Mouse (Mus musculus): ENCODE measurements around the gene Tm6sf2.
A peak's percentile ranks its signal among the peaks of the same experiment; 100 is the strongest.
"Not testable (repeated sequence)": the region's sequence is repeated elsewhere in the genome, so short reads cannot be mapped to it uniquely, and the experiment has no call there.

Gene Tm6sf2

DNA sequence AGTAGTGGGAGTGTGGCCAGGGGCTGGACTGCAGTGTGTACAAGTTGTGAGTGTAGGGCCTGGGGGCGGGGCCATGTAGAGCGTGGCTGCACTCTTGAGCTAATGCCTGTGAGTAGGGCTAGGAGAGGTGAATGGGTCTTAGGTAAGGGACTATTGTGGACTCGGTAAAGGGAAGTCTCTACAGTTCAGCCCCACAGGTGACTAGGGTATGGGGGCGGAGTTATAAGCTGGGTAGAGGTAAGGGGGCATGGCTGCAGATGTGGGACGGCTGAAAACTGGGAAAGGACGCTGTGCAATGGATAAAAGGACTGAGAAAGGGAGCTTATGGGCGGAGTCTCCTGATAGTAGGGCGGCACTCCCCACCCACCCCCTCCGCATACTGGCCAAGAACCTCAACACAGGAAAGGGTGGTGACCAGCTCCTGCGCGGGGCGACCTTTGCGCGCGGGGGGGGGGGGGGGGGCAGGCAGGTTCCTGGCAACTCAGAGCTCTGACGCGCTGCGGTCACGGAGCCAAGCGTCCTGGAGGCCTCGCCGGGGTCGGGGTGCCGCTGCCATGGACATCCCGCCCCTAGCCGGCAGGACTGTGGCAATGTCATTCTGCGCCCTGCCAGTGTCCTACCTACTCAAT is at the start of gene Tm6sf2:
Tm6sf2 (plus strand) TSS at position 484 of the 629 bp plus-strand sequence.
- peak; percentile 22 for DNase-seq (ENCODE audit: low spot score)

DNA sequence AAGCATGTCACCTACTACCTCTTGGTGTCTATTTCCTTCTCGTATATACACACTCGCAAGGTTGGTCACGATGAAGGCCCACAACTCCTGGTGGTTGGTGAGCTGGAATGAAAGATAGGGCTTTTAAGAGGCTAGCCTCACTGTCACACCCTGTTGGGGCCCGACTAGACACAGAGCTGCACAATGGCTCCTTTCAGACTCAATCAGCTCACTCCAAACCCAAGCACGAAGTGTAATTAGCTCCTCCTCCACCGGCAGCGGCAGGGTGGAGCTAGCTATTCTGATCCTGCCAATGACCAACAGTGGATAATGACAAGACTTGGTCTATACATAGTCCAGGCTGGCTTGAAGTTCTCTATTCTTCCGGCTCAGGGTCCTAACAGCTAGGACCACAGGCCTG is 49.1 kb upstream of the Tm6sf2 start:
- no peak for DNase-seq (ENCODE audit: low spot score)

DNA sequence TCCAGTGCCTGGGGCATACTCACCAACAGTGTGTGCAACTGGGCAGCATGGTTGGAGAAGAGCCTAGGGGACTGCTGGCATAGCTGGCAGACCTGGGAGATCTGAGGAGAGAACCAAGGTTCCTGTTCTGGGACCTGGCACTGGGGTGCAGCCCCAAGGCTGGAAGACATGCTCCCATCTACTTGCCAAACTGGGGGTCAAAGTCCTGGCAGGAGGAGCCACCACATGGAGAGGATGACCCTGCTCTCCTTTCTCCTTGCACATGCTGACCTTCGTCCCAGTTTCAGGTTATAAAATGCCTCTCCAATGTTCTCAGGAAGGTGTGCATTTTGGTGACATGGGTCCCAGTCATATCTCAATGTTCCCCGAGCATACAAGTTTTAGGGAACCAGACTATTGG is 46.6 kb upstream of the Tm6sf2 start:
- DNase-seq (ENCODE audit: low spot score) = no peak

DNA sequence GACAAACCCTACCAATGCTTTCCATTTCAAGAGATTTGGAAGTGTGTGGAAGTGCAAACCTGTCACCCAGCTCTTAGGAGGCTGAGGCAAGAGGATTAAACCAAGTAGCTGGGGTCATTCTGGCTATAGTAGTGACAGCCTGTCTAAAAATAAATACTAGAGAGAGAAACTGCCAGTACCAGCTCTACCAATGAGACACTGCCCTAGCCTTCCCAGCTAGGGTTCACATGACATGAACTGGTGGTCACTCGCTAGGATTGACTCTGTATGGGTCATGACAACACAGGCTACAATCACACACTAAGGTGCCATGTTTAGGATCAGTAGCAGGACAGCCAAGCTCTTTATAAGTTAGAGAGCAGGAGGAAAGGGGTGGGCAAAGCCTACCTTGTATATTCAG is 42.5 kb upstream of the Tm6sf2 start:
- no peak for DNase-seq (ENCODE audit: low spot score)

DNA sequence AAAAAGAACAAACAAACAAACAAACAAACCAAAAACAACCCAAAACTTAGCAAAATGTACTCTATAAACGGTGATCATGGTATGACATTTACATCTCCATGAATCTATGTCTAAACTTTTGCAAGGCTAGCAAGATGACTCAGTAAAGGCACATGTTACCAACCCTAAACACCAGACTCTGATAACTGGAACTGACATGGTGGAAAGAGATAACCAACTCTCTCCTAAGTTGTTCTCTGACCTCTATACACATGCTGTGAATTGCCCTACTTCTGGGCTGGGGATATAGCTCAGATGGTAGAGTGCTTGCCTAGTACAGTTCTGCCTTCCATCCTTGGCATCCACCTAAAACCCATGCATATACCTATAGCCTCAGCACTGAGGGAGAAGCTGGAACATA is 34.7 kb upstream of the Tm6sf2 start:
- DNase-seq (ENCODE audit: low spot score) = no peak

DNA sequence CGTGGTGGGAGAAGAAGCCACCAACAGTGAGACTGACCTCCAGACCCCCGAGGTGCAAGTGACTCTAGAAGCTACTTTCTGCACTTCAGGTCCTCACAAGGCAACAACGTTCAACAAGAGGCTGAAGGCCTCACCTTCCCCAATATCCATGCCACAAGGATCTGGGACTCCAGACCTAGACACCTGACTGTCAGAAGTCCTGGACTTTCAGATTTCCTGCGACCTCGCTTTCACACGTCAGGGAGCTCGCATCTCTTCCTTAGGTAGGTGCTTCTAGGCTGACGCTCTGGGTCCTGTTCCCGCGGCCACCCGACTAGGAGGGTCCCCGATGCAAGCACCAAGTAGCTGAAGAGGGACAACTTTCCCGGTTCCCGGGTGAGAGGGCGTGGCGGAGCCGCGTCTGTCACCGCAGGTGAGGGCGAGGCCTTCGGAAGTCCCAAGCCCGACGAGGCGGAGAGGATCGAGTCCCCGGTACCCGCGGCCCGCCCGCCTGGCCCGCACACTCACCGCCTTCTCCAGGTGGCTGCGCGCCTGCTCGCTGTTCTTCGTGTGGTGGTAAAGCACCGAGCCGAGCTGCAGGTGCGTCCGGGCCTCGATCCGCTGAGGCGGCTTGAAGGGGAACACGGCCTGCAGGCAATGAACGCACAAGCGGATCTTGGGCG is 30.7 kb upstream of the Tm6sf2 start:
- no peak for DNase-seq (ENCODE audit: low spot score)

DNA sequence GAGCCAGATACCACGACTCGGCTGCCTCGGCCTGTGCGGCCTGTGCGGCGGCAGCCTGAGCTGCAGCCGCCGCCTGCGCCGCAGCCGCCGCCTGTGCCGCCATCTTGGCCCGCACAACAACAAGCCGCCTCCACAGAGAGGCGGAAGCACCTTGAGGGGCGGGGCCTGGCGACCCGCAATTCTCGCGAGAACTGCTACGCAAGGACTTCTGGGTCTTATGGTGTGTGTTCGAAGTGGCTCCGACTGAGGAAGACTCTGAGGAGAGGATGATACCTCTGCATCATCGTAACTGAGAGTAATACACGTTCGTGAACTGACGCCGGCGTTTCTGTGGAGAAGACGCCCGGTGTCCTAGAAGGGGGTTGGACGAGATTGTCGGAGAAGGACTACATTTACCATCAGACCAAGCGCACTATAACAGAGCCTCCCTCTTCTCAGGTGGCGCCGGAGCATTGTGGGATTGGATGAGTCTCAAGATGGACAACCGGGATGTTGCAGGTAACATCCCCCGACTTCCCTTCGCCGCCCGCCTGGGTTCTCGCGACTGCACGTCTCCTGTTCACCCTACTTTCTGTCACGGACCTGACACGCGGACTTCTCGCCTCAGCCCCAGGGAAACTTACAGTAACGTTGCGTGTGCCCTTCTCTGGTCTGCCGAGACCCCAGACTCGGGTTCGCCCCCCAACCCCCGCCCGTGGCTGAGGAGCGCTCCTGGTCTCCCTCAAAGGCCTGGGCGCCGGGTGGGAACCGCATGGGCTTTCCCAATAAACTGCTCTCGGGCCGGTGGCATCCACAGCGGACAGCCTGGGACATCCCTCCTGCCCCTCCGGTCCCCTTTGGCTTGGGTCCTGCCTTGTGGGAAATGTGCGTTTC is 29.9 kb upstream of the Tm6sf2 start, which contains the start of the genes Mau2 and Sugp1:
Mau2 (minus strand) TSS at position 152 of the 873 bp plus-strand sequence.
Sugp1 (plus strand) TSS at position 231 of the 873 bp plus-strand sequence.
- DNase-seq (ENCODE audit: low spot score) = peak; percentile 92

DNA sequence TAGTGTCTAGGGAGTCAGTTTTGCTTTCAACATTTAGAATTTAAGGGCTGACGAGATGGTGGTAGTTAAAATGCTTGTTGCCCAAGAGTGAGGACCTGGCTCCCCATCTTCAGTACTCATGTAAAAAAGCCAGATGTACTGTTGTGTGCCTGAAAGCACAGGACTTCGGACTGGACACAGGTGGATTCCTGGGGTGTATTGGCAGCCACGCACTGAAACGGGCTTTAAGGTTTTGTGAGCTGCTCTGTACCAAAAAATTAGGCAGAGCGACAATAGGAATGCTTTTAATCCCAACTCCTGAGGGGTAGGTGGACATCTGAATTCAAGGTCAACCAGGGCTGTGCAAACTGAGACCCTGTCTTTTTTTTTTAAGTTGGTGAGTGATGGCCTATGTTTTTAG is 28.7 kb upstream of the Tm6sf2 start:
- DNase-seq (ENCODE audit: low spot score) = no peak

DNA sequence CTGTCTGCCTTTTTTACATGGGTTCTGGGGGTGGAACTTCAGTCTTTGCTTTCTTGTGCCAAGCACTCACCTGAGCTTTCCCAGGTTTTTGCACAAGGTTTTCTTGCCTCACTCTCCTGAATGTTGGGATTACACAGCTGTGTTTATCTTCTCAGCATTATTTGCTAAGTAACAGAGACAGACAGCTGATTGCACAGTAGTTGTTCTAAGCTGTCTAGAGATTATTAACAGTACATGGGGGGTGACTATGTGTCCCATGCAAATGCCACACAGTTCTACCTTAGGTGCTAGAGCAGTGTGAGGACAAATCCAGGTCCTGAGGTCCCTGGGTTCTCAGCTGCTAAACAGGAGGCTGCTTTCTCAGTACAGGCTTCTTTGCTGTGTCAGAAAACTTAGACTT is 23.1 kb upstream of the Tm6sf2 start:
- no peak for DNase-seq (ENCODE audit: low spot score)

DNA sequence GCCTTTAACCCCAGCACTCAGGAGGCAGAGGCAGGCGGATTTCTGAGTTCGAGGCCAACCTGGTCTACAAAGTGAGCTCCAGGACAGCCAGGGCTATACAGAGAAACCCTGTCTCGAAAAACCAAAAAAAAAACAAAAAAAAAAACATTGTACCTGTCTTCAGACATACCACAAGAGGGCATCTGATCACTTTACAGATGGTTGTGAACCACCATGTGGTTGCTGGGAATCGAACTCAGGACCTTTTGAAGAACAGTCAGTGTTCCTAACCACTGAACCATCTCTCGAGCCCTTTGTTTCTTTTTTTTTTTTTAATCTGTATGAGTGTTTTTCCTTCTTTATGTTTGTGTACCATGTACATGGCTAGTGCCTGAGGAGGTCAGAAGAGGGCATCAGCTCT is 22.3 kb upstream of the Tm6sf2 start:
- DNase-seq (ENCODE audit: low spot score) = not testable (repeated sequence)

DNA sequence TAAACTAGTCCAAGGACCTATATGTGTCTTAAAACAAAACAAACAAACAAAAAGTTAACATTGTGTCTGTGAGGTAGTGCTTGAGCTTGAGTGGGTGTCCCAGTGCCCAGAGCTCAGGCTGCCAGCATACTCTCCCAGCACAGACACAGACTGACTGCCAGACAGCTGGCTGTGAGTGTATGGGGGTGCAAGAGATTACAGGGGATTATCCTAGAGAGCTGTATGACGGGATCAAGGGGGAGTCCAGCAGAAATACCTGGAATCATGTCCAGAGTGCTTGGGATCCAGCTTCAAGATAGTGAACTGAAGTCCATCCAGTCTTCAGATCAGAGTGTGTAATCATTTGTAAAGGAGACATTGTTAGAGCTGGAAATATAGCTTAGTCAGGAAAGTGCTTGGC is 15.0 kb upstream of the Tm6sf2 start:
- no peak for DNase-seq (ENCODE audit: low spot score)

DNA sequence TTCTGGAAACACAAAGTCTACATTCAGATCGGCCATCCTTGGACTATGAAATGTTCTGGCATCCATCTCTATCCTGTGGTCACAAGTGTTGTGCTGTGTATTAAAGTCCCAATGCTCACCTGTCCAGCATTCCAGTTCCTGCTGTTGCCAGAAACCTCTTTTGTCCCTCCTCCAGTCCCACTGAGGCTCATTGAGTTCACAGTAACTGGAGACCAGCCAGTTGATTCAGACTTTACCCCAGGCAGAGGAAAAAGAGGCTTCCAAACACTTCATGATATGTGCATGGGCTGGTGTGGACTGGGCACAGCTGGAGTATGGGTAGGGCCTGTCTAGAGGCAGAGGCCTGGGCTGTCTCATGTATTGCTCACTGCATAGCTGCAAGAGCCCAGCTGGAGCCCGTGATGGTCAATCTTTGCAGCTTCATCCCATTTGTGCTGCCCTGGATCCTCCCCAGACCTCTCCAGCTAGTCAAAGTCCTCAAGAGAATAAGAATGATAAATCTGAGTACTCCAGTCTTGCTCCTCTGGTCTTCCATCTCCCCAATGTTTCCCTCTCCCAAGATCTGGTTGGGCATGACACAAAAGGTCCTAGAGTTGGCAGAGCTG is 786 bp upstream of the Tm6sf2 start:
- DNase-seq (ENCODE audit: low spot score) = no peak

DNA sequence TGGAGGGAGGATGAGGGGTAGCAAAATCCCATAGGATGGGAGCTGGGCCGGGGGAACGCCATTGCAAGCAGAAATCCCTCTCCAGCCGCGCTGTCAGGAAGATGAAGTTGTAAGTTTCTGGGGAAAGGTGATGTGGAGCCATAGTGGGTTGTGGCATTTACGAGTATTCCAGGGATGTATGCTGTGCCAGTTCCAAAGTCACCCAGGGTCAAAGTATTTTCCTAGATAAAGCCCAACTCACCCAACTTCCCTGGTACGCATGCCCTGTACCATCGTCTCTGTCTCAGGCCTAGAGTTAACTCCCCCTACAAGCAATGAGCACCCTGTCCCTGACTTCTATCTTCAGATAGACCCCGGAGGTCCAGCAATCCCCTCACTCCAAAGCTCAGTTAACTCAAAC is 396 bp downstream of the Tm6sf2 start:
- DNase-seq (ENCODE audit: low spot score) = no peak

DNA sequence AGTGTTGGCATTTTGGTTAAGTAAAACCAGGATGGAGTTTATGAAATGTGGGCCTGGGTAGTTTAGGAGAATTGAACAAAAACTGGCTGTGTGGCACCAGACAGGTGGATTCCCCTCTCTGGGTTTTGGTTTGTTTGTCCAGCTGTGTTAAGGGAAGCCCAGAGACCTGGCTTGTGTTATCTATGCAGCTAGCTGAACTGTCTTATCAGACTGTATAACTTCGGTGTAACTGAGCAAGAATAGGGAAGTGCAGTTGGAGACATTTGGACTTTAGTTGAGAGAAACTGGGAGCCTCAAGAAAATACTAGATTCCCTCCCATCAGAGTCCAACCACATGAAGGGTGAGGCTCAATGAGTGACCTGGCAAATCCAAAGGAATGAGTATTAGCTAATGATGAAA is 958 bp downstream of the Tm6sf2 start:
- no peak for DNase-seq (ENCODE audit: low spot score)

DNA sequence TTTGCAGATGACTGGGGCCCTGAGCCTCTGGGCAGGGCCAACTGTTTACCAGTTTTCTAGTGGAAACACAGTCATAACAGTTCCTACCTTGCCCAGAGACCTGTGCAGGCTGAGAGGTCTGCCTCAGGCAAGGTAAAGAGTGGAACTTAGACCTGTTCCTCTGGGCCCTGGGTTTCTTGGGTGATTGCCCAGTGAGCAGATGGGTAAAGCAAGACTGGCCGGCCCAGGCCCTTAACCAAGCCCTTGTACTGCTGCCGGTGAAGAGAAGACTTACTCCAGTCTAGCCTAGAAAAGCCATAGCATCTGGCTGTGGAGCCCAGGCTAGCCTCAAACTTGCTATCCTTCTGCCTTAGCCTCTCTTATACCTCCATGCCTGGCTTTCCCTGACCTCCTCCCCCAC is 9.3 kb downstream of the Tm6sf2 start:
- no peak for DNase-seq (ENCODE audit: low spot score)

DNA sequence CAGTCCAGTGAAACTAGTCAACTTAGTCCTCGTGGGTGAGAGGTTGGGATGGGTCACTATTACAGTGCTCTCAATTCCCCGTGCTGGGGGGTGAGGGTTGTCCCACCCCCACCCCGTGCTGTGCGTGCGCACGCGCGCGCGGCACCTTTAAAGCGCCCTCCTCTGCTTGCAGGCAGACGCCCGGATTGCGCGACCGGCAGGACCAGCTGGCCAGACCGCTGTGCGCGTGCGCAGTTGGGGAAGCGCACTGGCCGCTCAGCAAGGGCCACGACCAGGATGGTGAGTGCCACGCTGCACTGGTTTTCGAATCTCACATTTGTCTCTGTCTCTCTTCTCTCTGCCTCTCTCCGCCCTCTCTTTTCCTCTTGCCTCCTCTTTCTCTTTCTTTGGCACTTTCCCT is 10.6 kb downstream of the Tm6sf2 start, which contains the start of gene Hapln4:
Hapln4 (plus strand) TSS at position 173 of the 400 bp plus-strand sequence.
- DNase-seq (ENCODE audit: low spot score) = no peak

DNA sequence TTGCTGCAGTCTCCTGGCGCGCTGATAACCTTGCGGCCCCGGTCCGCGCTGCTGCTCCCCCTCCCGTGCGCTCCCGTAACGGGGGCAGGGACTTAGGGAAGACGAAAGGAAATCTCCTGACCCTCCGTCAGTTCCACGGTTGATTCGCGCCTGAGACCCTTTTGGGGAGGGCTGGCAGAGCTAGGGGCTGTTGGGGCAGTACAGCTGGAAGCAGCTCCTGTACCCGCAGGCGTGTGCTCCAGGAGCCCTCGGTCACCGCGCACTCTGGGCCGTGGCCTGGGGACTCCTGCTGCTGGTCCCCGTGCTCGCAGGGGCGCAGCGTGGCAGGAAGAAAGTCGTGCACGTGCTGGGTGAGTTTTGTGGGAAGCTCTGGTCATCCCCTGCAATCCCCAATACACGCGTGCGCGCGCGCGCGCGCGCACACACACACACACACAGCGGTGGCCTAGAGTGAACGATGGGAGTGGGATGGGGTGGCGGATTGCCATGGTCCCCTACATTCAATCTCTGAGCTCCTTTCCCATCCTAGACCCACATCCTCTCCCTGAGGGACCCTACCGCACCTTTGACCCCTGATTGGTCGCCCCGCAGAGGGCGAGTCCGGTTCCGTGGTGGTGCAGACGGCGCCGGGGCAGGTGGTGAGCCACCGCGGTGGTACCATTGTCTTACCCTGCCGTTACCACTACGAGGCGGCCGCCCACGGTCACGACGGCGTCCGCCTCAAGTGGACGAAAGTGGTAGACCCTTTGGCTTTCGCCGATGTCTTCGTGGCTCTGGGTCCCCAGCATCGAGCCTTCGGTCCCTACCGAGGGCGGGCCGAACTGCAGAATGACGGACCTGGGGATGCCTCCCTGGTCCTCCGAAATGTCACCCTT is 11.7 kb downstream of the Tm6sf2 start:
- DNase-seq (ENCODE audit: low spot score) = no peak

DNA sequence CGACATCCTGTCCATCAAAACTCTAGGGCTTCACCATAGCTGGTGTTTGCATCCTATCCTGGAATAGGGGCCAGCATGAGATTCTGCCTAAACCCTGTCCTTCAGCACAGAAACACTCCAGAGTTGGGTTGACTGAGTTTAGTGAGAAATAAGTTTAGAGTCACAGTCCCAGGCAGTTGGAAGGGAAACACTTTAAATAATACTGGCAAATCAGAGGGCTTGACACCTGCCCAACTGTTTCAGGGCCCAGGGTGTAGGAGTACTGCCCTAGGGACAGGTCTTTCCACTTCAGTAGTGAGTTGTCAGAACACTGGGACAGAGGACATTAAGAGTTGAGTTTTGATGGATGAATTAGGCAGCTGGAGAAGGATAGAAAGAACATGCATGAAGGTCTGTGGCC is 13.4 kb downstream of the Tm6sf2 start:
- no peak for DNase-seq (ENCODE audit: low spot score)

DNA sequence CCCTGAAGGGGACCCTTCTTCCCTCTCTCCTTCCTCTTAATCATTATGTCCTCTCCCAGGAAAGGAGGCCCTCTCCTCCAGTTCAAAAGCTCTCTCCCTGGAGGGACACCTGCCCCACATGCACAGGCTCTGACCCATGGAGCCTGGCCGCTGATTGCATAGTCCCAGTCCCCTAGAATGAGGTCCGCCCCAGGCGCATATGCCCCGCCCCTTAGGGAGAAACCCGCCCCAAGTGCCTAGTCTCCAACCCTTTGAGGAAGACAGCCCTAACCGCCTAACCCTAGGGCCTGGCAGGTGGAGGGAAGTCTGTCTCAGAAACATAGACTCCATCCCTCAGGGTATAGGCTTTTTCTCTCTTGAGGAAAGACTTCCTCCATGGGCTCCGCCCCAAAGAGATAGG is 14.5 kb downstream of the Tm6sf2 start:
- DNase-seq (ENCODE audit: low spot score) = no peak

DNA sequence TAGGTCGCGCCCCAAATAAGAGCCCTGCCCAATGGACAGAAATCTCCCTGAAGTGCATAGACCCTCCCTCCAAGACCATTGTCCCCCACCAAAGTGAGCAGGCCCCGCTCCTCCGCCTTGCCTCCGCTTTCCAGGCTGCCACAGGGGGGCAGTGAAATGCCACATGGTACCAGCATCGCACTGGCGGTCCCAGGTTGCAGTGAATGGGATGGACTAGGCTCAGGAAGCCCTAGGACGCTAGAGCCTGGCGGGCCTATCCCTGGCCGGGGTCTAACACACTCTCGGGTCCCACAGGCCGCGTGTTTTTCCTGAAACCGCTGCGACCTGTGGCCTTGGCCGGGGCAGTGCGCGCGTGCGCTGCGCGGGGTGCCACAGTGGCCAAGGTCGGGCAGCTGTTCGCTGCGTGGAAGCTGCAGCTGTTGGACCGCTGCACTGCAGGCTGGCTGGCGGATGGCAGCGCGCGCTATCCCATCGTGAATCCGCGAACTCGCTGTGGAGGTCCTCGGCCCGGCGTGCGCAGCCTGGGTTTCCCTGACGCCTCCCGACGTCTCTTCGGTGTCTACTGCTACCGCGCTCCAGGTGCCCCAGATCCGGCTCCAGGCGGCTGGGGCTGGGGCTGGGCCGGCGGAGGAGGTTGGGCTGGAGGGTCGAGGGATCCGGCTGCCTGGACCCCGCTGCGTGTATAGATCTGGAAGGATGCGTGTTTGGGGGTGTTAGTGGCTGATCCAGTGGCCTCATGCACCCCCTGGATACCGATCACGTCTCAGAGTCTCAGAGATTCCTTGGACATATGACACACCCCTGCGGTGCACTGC is 15.3 kb downstream of the Tm6sf2 start:
- no peak for DNase-seq (ENCODE audit: low spot score)
